Mouse (Mus musculus) kidney, postnatal 25 days (tissue): ENCODE data around the gene Mast3.
A peak's percentile ranks its signal among the peaks of the same experiment; 100 is the strongest.

ENCODE experiments used
- DNase-seq, 2 experiments: peaks; one replicate each; pipeline ENCODE4 v3.0.0; 2021; ENCODE audit warnings: mixed read lengths in 2 of 2

The Mast3 gene

GRCm38 (mm10) chr8:70775851-70776495 is 28.9 kb downstream of the Mast3 start:
- no peak for DNase-seq

GRCm38 (mm10) chr8:70775227-70775626 is 29.6 kb downstream of the Mast3 start:
- no peak for DNase-seq

DNA sequence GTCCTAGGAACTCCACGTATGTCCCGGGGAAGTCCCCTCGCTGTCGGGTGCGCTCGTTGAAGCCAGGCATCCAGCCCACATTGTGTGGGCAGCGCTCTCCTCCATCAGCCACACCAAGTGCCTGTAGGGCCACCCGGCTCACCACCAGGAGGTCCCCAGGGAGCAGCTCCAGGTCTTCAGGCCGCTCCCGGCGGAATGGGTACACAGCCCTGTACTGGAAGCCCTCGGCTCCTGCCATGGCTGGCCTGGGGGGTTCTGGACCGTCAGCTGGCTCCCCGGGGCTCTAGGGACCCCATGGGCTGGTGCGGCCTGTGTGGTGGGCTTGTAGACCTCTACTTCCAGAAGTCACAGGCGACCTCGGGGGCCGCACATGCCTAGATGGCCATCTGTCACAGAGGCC is 30.1 kb downstream of the Mast3 start:
- DNase-seq, result no peak

- DNase-seq, result peak; percentile 86 to 94
These were observed 31.0 kb downstream of the Mast3 start for GRCm38 (mm10) chr8:70773833-70774232.

GRCm38 (mm10) chr8:70773410-70773809 is 31.4 kb downstream of the Mast3 start:
- DNase-seq, result no peak

- no peak for DNase-seq
These were observed 32.0 kb downstream of the Mast3 start for GRCm38 (mm10) chr8:70772890-70773289.

- no peak for DNase-seq
These were observed 32.8 kb downstream of the Mast3 start for GRCm38 (mm10) chr8:70772075-70772474.

DNA sequence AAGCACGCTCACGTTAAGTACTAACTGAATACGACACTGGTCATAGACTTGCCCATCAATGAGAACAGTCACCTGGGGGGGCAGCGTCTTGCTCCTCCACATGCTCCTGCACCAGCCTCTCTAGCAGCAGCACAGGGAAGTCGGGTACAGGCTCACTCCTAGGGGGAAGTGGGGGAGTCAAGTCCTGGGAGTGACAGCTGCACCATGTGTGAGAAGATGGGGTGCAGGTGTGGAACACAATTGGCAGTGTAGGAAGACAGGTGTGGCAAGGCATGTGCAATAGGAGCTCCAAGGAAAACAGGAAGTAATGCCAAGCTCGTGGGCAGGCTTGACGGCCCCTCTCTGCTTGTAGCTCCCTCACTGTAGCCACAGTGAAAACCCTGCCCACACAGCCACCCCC is 33.6 kb downstream of the Mast3 start:
- DNase-seq, result no peak

DNA sequence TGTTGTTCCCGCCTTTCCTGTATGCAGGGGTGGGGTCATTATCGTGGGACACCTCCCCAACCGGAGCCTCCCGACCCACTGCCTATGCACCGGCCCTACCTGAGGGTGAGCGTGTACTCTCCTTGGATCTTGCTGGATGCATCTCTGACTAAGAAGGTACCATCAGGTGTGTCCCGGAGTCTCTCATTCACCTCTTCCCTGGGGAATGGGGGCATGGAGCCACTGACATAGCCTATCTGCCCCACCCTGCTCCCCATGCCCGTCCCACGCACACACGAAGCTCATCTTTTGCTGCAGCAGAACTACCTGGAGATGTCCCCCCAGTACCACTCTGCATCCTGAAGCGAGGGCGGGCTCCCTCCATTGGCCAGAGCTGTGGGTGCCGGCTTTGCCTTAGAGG is 34.1 kb downstream of the Mast3 start:
- DNase-seq, result no peak

DNA sequence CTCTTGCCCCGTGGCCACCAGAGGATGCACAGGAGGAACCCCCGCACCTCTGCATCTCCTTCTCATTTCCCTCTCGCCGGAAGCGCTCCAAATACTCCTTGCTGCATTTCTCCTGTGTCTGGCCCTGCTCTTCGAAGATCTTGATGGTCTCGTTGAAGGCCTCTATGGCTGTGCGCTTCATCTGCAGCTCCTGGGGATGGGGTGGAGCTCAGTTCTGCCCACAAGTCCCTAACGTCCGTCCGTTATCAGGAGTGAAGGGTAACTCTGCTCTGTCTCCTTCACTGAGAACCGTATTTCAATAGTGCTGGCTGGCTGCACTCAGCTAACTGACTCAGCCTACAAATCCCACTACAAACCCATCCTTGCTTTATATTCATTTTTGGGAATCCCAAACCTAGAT is 35.0 kb downstream of the Mast3 start:
- no peak for DNase-seq

GRCm38 (mm10) chr8:70769359-70769758 is 35.5 kb downstream of the Mast3 start:
- DNase-seq, result peak; percentile 96 to 98

DNA sequence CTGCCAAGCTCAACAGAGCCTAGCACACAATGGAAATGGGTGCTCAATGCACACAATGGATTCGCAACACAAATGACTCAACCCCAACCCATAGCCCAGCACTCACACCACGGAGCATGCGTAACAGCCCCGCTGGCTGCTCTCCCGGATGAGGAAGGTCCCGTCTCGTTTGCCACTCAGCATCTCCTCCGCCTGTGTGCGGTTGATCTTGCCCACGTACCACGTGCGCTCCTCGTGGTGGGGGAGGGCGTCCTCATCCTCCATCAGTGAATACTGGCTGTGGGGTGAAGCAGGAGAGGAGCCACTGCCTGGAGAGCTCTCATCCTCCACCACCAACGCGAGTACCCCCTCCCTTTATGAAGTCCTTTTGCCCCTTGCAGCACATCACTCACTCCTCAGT is 35.9 kb downstream of the Mast3 start:
- no peak for DNase-seq

GRCm38 (mm10) chr8:70768231-70768776 is 36.5 kb downstream of the Mast3 start:
- DNase-seq, result no peak

DNA sequence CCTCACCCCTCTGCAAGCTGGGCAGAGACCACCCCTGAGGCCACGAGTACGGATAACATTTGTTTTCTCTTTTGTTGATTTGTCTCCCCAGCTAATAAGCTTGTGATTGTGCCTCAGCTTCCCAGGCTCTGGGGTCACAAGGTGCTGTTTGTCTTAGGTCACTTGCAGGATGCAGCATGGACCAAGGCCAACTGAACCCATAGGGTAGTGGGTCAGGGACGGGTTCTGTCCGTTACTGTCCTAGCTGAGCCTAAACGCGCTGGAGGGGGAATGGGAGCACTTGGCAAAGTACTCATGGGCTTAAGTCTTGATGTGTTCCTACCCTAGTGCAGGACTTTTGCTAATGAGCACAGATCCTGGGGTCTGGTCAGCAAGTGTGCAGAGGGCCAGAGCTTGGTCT is 37.4 kb downstream of the Mast3 start:
- no peak for DNase-seq

GRCm38 (mm10) chr8:70766571-70767440 is 38.0 kb downstream of the Mast3 start:
- DNase-seq, result peak; percentile 92 to 96

GRCm38 (mm10) chr8:70765838-70766570 is 38.9 kb downstream of the Mast3 start:
- peak in 1 of 2 experiments; percentile 59 for DNase-seq

DNA sequence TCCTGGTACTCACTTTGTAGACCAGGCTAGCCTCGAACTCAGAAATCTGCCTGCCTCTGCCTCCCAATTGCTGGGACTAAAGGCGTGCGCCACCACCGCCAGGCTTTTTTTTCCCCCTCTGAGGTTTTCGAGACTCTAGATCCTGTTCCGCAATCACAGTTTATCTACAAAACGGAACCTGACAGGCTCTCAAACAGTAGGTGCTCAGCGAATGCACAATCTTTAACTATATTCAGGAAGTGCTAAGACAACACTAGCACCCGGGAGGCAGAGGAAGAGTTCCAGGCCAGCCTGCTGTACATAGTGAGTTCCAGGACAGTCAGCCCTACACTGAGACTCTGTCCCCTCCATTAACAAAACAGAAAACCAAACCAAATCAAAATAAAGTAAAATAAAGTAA is 39.5 kb downstream of the Mast3 start:
- DNase-seq, result no peak

DNA sequence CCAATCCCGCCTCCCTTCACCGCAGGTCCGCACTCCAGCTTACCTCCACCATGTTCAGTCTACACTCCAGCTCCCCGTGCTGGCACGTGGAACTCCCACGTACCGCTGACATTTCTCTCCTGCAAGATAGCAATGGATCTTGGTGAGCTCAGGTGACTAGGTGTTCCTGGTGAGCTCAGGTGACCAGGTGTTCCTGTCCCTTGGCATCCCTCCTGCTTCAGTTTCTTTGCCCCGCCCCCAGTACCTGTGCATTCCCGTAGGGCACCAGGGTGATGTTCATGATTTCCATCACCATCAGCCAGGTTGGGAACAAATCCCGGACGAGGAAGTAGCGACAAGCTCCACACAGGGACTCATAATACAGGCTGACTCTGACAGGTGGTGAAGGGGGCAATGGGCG is 40.2 kb downstream of the Mast3 start:
- DNase-seq, result no peak

- DNase-seq, result no peak
These were observed 40.8 kb downstream of the Mast3 start for GRCm38 (mm10) chr8:70764026-70764425.

- DNase-seq, result peak in 1 of 2 experiments; percentile 85
These were observed 41.5 kb downstream of the Mast3 start for GRCm38 (mm10) chr8:70763354-70763753.

GRCm38 (mm10) chr8:70762118-70762517 is 42.7 kb downstream of the Mast3 start:
- peak in 1 of 2 experiments; percentile 61 for DNase-seq

- peak; percentile 97 to 99 for DNase-seq
These were observed 44.0 kb downstream of the Mast3 start, which contains the start of gene Mpv17l2 for GRCm38 (mm10) chr8:70760775-70761406. Mpv17l2 (minus strand) TSS chr8:70760946.

DNA sequence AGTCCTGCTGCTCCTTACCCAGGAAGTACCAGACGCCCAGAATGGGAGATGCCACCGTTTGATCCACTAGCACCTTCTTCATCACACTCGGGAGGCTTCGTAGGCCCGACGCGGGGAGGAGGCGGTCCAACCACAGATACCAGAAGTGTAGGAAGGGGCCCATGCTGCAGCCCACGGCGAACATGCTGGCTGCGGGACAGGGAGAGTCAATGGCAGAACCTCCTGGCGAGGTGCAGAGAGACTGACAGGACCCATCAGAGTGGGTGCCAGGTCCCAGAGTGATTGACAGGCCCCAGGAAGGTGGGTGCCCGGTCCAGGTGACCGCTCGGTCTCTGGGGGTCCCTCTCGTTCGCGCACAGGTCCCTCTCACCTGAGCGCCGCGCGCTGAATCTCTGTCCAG is 44.5 kb downstream of the Mast3 start:
- DNase-seq, result no peak
